Mouse (Mus musculus) cerebellum, adult 2 months (tissue): ENCODE results near the gene Tbc1d1.

Experiments used
- CTCF ChIP-seq: fragments of 200-500 bp; IDR thresholded peaks from 2 replicates; pipeline ENCODE4 v1.5.1; 2011; ENCODE audit warnings: low read depth, mild to moderate bottlenecking, control low read depth, low read length, moderate library complexity, borderline replicate concordance; ENCODE audit not compliant: insufficient read depth
- POLR2A ChIP-seq: fragments of 200-500 bp; IDR thresholded peaks from 2 replicates; pipeline ENCODE4 v1.6.1; 2011; ENCODE audit warnings: low read length, control low read depth, borderline replicate concordance; ENCODE audit not compliant: insufficient read depth

GRCm38 (mm10) chr5:64358639-64359584 lies 202.8 kb downstream of the Tbc1d1 start:
- no peak for TF ChIP-seq POLR2A
- TF ChIP-seq CTCF: no peak
